Mouse (Mus musculus): ENCODE results near the gene Il17ra. TPM values are rescaled to one million over a fixed set of nuclear protein-coding genes. Genes with fewer than 3 reads are reported as not detected.

Gene Il17ra
- total and polyA plus RNA-seq, 3 experiments: 4.4 to 10.3 (median 6.0) TPM

GRCm38 (mm10) chr6:120452384-120453102 is 10.5 kb upstream of the Il17ra start:
- DNase-seq (ENCODE audit: low spot score) (no peak), ATAC-seq (ENCODE audit: extremely low read depth, insufficient number of reproducible peaks, low FRiP score, poor library complexity, severe bottlenecking) (no peak)
- TF ChIP-seq GATA2 (IDR thresholded peaks at IDR 0.05; ENCODE audit: borderline replicate concordance, low read depth, low read length) (no peak), TAL1 (conservative IDR thresholded peaks at IDR 0.05; ENCODE audit: low read depth, low read length) (no peak), CTCF (IDR thresholded peaks at IDR 0.05; ENCODE audit: low read depth, low read length) (no peak), POLR2AphosphoS5 (IDR thresholded peaks at IDR 0.05; ENCODE audit: insufficient replicate concordance, low read depth, low read length) (no peak), GATA1 (IDR thresholded peaks at IDR 0.05; ENCODE audit: borderline replicate concordance, low read length) (no peak)
- Histone ChIP-seq H3K9me3 (replicated peaks) (no peaks in the 10 kb centered on the region), H3K4me3 (ENCODE audit: low read depth, low read length) (no peak overlapping the region), H3K27me3 (ENCODE audit: insufficient read depth, low read length) (peaks cover 13% of the 10 kb centered on the region), H3K36me3 (replicated peaks) (peaks cover 2% of the 10 kb centered on the region), H3K4me1 (ENCODE audit: insufficient read depth, low read depth, low read length) (peaks cover 21% of the 10 kb centered on the region)

GRCm38 (mm10) chr6:120453103-120453445 is 10.0 kb upstream of the Il17ra start:
- peaks cover 21% of the 10 kb centered on the region for H3K4me1 ChIP-seq (ENCODE audit: insufficient read depth, low read depth, low read length)
- no peak for TF ChIP-seq TAL1 (conservative IDR thresholded peaks at IDR 0.05; ENCODE audit: low read depth, low read length)
- no peak for TF ChIP-seq GATA2 (IDR thresholded peaks at IDR 0.05; ENCODE audit: borderline replicate concordance, low read depth, low read length)
- TF ChIP-seq CTCF (IDR thresholded peaks at IDR 0.05; ENCODE audit: low read depth, low read length): no peak
- no peak for TF ChIP-seq POLR2AphosphoS5 (IDR thresholded peaks at IDR 0.05; ENCODE audit: insufficient replicate concordance, low read depth, low read length)
- no peak for TF ChIP-seq GATA1 (IDR thresholded peaks at IDR 0.05; ENCODE audit: borderline replicate concordance, low read length)
- peak; percentile 60 for ATAC-seq (ENCODE audit: extremely low read depth, insufficient number of reproducible peaks, low FRiP score, poor library complexity, severe bottlenecking)

DNA sequence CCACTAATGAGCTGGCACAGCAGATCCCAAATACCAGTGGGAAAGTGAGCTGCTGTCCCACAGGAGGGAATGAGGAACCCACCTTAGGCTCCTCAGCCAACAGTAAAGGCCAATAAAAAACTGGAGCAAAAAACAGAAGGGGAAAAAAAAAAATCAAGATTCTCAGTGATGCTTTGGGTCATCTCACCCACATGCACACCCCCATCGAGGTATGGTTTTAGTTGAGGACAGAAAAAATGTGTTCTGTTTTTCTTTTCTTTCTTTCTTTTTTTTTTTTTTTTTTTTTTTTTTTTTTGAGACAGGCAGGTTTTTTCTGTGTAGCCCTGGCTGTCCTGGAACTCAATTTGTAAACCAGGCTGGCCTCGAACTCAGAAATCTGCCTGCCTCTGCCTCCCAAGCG is 9.5 kb upstream of the Il17ra start:
- peaks cover 13% of the 10 kb centered on the region for H3K27me3 ChIP-seq (ENCODE audit: insufficient read depth, low read length)

More at GRCm38 (mm10) chr6:120453103-120453445, 10.0 kb upstream of the Il17ra start:
- H3K36me3 ChIP-seq (replicated peaks): peaks cover 2% of the 10 kb centered on the region
- H3K9me3 ChIP-seq (replicated peaks): no peaks in the 10 kb centered on the region
- no peak overlapping the region for H3K4me3 ChIP-seq (ENCODE audit: low read depth, low read length)
- peaks cover 13% of the 10 kb centered on the region for H3K27me3 ChIP-seq (ENCODE audit: insufficient read depth, low read length)
- DNase-seq (ENCODE audit: low spot score): no peak

DNA sequence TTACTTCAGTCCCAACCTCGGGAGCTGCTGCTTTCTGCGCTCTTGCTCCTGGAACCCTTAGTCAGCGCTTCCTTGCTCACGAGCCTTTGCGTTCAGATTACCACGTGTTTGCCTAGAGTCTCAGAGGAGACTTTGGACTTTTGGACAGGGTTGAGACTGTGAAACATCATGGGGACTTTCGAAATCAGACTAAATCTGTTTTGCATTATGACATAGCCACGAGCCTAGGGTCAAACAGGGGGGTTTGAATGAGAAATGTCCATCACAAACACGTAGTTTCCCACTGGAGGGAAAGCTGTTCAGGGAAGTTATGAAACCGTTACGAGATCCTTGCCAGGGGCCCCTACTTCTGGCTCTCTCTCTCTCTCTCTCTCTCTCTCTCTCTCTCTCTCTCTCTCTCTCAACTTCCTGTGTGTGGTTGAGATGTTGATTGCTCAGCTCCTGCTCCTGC is 8.4 kb upstream of the Il17ra start:
- Histone ChIP-seq H3K4me3 (ENCODE audit: low read depth, low read length) (no peak overlapping the region), H3K27me3 (ENCODE audit: insufficient read depth, low read length) (peaks cover 13% of the 10 kb centered on the region), H3K4me1 (ENCODE audit: insufficient read depth, low read depth, low read length) (peaks cover 21% of the 10 kb centered on the region), H3K36me3 (replicated peaks) (no peaks in the 10 kb centered on the region), H3K9me3 (replicated peaks) (no peaks in the 10 kb centered on the region)
- DNase-seq (ENCODE audit: low spot score) (no peak), ATAC-seq (ENCODE audit: extremely low read depth, insufficient number of reproducible peaks, low FRiP score, poor library complexity, severe bottlenecking) (no peak)
- TF ChIP-seq POLR2AphosphoS5 (IDR thresholded peaks at IDR 0.05; ENCODE audit: insufficient replicate concordance, low read depth, low read length) (no peak), CTCF (IDR thresholded peaks at IDR 0.05; ENCODE audit: low read depth, low read length) (no peak), TAL1 (conservative IDR thresholded peaks at IDR 0.05; ENCODE audit: low read depth, low read length) (no peak), GATA2 (IDR thresholded peaks at IDR 0.05; ENCODE audit: borderline replicate concordance, low read depth, low read length) (no peak), GATA1 (IDR thresholded peaks at IDR 0.05; ENCODE audit: borderline replicate concordance, low read length) (no peak)

More for the DNA sequence above, 9.5 kb upstream of the Il17ra start:
- no peak for TF ChIP-seq POLR2AphosphoS5 (IDR thresholded peaks at IDR 0.05; ENCODE audit: insufficient replicate concordance, low read depth, low read length)
- no peak for TF ChIP-seq CTCF (IDR thresholded peaks at IDR 0.05; ENCODE audit: low read depth, low read length)
- no peak for TF ChIP-seq GATA1 (IDR thresholded peaks at IDR 0.05; ENCODE audit: borderline replicate concordance, low read length)
- TF ChIP-seq GATA2 (IDR thresholded peaks at IDR 0.05; ENCODE audit: borderline replicate concordance, low read depth, low read length): no peak
- no peak for TF ChIP-seq TAL1 (conservative IDR thresholded peaks at IDR 0.05; ENCODE audit: low read depth, low read length)
- DNase-seq (ENCODE audit: low spot score) (no peak), ATAC-seq (ENCODE audit: extremely low read depth, insufficient number of reproducible peaks, low FRiP score, poor library complexity, severe bottlenecking) (no peak)
- Histone ChIP-seq H3K9me3 (replicated peaks) (no peaks in the 10 kb centered on the region), H3K4me3 (ENCODE audit: low read depth, low read length) (no peak overlapping the region), H3K4me1 (ENCODE audit: insufficient read depth, low read depth, low read length) (peaks cover 21% of the 10 kb centered on the region), H3K36me3 (replicated peaks) (no peaks in the 10 kb centered on the region)

DNA sequence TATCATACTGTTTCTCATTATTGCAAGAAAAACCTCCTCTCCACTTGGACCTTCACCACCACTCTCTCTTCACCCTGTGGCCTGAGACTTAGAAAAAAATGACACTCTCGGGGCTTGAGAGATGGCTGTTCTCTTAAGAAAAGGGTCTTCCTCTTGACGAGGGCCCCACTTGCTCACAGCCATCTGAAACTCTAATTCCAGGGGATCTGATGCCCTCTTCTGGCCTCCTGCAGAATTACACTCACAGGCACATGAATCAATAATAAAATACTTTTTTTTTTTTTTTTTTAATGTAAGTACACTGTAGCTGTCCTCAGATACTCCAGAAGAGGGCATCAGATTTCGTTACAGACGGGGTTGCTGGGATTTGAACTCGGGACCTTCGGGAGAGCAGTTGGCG is 6.0 kb upstream of the Il17ra start:
- DNase-seq (ENCODE audit: low spot score): no peak
- no peaks in the 10 kb centered on the region for H3K9me3 ChIP-seq (replicated peaks)
- no peak for ATAC-seq (ENCODE audit: extremely low read depth, insufficient number of reproducible peaks, low FRiP score, poor library complexity, severe bottlenecking)
- peaks cover 21% of the 10 kb centered on the region for H3K4me1 ChIP-seq (ENCODE audit: insufficient read depth, low read depth, low read length)
- no peaks in the 10 kb centered on the region for H3K36me3 ChIP-seq (replicated peaks)
- TF ChIP-seq POLR2AphosphoS5 (IDR thresholded peaks at IDR 0.05; ENCODE audit: insufficient replicate concordance, low read depth, low read length) (no peak), GATA2 (IDR thresholded peaks at IDR 0.05; ENCODE audit: borderline replicate concordance, low read depth, low read length) (no peak), TAL1 (conservative IDR thresholded peaks at IDR 0.05; ENCODE audit: low read depth, low read length) (no peak), CTCF (IDR thresholded peaks at IDR 0.05; ENCODE audit: low read depth, low read length) (no peak), GATA1 (IDR thresholded peaks at IDR 0.05; ENCODE audit: borderline replicate concordance, low read length) (no peak)
- H3K4me3 ChIP-seq (ENCODE audit: low read depth, low read length): no peak overlapping the region
- H3K27me3 ChIP-seq (ENCODE audit: insufficient read depth, low read length): peaks cover 20% of the 10 kb centered on the region

GRCm38 (mm10) chr6:120457751-120458150 is 5.3 kb upstream of the Il17ra start:
- ATAC-seq (ENCODE audit: extremely low read depth, insufficient number of reproducible peaks, low FRiP score, poor library complexity, severe bottlenecking) (no peak), DNase-seq (ENCODE audit: low spot score) (no peak)
- Histone ChIP-seq H3K27me3 (ENCODE audit: insufficient read depth, low read length) (peaks cover 21% of the 10 kb centered on the region), H3K9me3 (replicated peaks) (no peaks in the 10 kb centered on the region), H3K4me1 (ENCODE audit: insufficient read depth, low read depth, low read length) (peaks cover 16% of the 10 kb centered on the region), H3K36me3 (replicated peaks) (no peaks in the 10 kb centered on the region), H3K4me3 (ENCODE audit: low read depth, low read length) (no peak overlapping the region)
- no peak for TF ChIP-seq GATA2 (IDR thresholded peaks at IDR 0.05; ENCODE audit: borderline replicate concordance, low read depth, low read length)
- no peak for TF ChIP-seq CTCF (IDR thresholded peaks at IDR 0.05; ENCODE audit: low read depth, low read length)
- no peak for TF ChIP-seq GATA1 (IDR thresholded peaks at IDR 0.05; ENCODE audit: borderline replicate concordance, low read length)

Data from G1E (cell line).